Mouse (Mus musculus): ENCODE data around the gene Amd1.
A peak's percentile ranks its signal among the peaks of the same experiment; 100 is the strongest.

Gene Amd1

DNA sequence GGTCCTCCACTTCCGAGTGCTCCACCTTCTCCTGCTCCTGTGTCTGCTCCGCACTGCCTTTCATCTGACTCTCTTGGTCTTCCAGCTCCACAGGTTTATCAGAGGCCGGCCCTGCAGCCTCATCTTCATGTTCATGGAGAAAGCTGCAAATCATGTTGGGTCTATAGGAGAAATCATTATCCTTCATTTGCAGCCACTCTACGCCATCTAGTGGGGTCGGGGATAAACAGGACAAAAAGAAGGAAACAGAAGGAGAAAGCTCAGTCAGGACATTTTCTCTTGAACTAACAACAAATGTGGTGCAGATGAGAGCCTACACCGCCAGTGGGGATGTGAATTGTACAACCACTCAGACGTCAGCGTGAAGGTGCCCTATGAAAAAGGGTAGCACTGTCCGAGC, 52.4 kb downstream of the Amd1 start:
- peak; percentile 10 for DNase-seq

DNA sequence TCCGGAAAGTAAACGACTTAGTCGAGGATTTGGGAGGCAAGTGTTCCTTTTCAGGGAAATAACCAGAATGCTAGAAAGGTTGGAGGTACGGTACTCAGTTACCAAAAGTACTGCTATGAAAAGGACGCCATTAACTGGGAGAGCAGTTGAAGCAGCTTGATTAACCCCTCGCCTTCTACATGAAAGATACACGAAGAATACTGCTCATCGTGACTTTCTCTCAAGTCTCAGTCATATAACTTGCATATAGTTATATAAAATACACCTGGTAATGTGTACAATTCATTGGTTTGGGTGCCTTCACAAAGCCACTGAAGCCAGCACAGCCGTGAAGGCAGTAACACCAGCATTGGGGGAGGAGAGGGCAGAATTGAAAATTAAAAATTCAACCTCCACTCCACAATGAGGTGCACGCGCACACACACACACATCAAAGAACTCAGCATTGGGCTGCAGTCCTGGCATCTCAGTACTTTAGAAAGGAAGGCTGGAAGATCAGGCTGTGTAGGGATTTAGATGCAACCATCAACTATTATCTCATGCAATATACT, 54.7 kb downstream of the Amd1 start:
- DNase-seq = no peak

DNA sequence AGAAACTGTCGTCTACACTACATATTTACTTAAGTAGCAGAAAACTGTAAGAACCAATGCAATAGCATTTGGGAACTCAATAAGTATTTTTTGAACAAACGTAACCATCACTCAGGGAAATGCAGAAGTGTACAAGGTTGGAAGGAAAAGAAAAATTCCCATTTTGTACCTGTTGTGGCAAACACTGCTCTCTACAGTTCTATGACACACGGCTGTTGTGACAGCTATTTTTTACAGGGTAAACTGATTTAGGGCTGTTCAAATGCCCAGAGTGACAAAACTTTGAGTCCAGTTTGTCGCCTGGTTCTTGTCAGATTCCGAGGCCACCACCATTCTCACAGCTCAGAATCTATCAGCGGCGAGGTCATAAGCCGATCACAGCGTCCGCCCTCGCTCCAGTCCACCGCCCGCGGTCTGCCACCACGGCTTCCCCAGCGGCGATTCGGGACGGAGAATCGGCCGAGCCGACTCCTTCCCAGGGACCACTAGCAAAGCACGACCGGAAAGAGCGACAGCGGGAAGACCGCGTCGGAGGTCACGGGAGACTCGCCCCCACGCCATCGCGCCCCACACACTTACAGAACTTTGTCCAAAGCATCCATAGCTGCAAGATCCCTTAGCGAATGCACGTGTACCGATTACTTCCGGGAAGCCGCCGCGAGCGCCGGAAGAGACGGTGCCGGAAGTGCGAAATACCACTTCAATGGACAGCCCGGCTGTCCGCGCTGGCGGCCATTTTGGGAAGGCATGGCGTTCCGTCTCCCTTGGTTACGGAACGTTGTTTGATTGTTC, 55.4 kb downstream of the Amd1 start, which contains the start of gene Rpf2:
Gene Rpf2 (minus strand): TSS at position 663 of the 792 bp plus-strand sequence.
- peak; percentile 95 for DNase-seq

DNA sequence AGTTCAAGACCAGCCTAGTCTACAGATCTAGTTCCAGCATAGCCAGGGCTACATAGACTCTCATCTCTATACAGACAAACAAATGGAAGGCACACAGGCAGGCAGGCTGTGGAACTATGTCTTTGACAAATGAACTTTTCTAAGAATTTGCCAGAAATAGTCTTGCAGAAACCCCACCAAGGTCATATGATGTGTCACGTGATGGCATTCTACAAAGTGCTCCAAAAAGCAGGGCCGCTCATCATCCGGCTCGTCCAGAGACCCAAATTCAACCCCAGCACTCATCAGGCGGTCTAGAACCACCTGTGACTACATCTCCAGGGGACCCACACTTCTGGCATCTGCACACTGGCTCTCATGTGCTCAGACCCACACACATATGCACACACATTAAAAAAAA, 64.2 kb downstream of the Amd1 start:
- DNase-seq = no peak
